Comparison of ENCODE assay signal across 7 mouse cellular contexts in genomic region chr6:34331804-34332203, GRCm38 (mm10). TPM values are rescaled to one million over a fixed set of nuclear protein-coding genes. Genes with fewer than 3 reads are reported as not detected.
DNase-seq lines count a peak whose midpoint lies in the region; TF ChIP-seq lines count a peak whose summit lies in the region.
"Not testable (repeated sequence)": the region's sequence is repeated elsewhere in the genome, so short reads cannot be mapped to it uniquely, and the experiment has no call there.
"Had no signal": no experiment of that assay in that cellular context is flagged by ENCODE, and none has a peak within 500 bp of the region (broad histone marks: within the 10 kb centered on the region; RNA-seq: fewer than 3 reads in every experiment).

No protein-coding gene starts in this region.

- H3K36me3 ChIP-seq in ES-Bruce4 (ENCODE audit: control insufficient read depth, insufficient read depth, low read length, poor library complexity, severe bottlenecking); MEL (ENCODE audit: control insufficient read depth in 1 of 2, insufficient read depth in 2 of 2, low read length in 2 of 2); testis, adult 2 months (ENCODE audit: control insufficient read depth, insufficient read depth, low read length): not testable (repeated sequence)

- TF ChIP-seq CTCF in ES-Bruce4 (IDR thresholded peaks at IDR 0.05; ENCODE audit: low read depth, low read length); MEL (IDR thresholded peaks at IDR 0.05 in 2 of 3, conservative IDR thresholded peaks at IDR 0.05 in 1 of 3; ENCODE audit: control insufficient read depth in 1 of 3, insufficient read depth in 1 of 3, low read depth in 2 of 3, low read length in 3 of 3, poor library complexity in 1 of 3, severe bottlenecking in 1 of 3); testis, adult 2 months (IDR thresholded peaks at IDR 0.05; ENCODE audit: control insufficient read depth, insufficient read depth, insufficient replicate concordance, low read depth, low read length): not testable (repeated sequence)

- not testable (repeated sequence) for H3K79me2 ChIP-seq in MEL (ENCODE audit: control insufficient read depth, insufficient read depth, low read length, poor library complexity)

- H3K4me1 ChIP-seq in ES-Bruce4 (ENCODE audit: control insufficient read depth, insufficient read depth, low read length); MEL (ENCODE audit: control insufficient read depth in 1 of 2, insufficient read depth in 2 of 2, low read length in 2 of 2); testis, adult 2 months (ENCODE audit: control insufficient read depth, insufficient read depth, low read length): not testable (repeated sequence)

- H3K27ac ChIP-seq in ES-Bruce4 (ENCODE audit: insufficient read depth, low read length): peak overlapping the region; percentile 51; the same call in 1 of the 2 replicates
- not testable (repeated sequence) for H3K27ac ChIP-seq in MEL (ENCODE audit: control insufficient read depth, low read depth, low read length)
- H3K27ac ChIP-seq in testis, adult 2 months (ENCODE audit: control insufficient read depth, insufficient read depth, low read depth, low read length): peak overlapping the region; percentile 87

- not testable (repeated sequence) for DNase-seq in MEL (ENCODE audit: low read depth, low spot score)
- DNase-seq in ZHBTc4 (ENCODE audit: low read depth, low spot score): peak; percentile 84
- DNase-seq in heart, adult 11 months: peak; percentile 49

- not testable (repeated sequence) for H3K9ac ChIP-seq in ES-Bruce4 (ENCODE audit: low read depth, poor library complexity, severe bottlenecking); MEL (ENCODE audit: control insufficient read depth, low read depth, low read length, poor library complexity, severe bottlenecking)

- TF ChIP-seq POLR2A in ES-Bruce4 (IDR thresholded peaks at IDR 0.05; ENCODE audit: insufficient read depth, low read length); MEL (IDR thresholded peaks at IDR 0.05; ENCODE audit: control insufficient read depth in 1 of 2, insufficient read depth in 1 of 2, low read depth in 1 of 2, low read length in 2 of 2, poor library complexity in 1 of 2); testis, adult 2 months (IDR thresholded peaks at IDR 0.05; ENCODE audit: control insufficient read depth, low read depth, low read length): not testable (repeated sequence)

- not testable (repeated sequence) for H3K9me3 ChIP-seq in ES-Bruce4 (replicated peaks; ENCODE audit: control insufficient read depth, insufficient read depth, low read length, poor library complexity, severe bottlenecking); MEL (replicated peaks; ENCODE audit: insufficient read depth, low read length)

- H3K4me3 ChIP-seq in ES-Bruce4 (ENCODE audit: low read depth, low read length); MEL (ENCODE audit: control insufficient read depth in 1 of 2, insufficient read depth in 1 of 2, low read depth in 2 of 2, low read length in 2 of 2): not testable (repeated sequence)
- H3K4me3 ChIP-seq in testis, adult 2 months (ENCODE audit: control insufficient read depth, low read depth, low read length): peak overlapping the region; percentile 38

- H3K27me3 ChIP-seq in ES-Bruce4 (ENCODE audit: control insufficient read depth, insufficient read depth, low read length, poor library complexity, severe bottlenecking); testis, adult 2 months (ENCODE audit: control insufficient read depth, insufficient read depth, low read length): not testable (repeated sequence)
- peaks cover 0 to 10% of the 10 kb centered on the region in 2 experiments; a peak in 2 of 4 replicates for H3K27me3 ChIP-seq in MEL (ENCODE audit: control insufficient read depth in 1 of 2, insufficient read depth in 2 of 2, low read length in 2 of 2)

- TF ChIP-seq EP300 in ES-Bruce4 (IDR thresholded peaks at IDR 0.05; ENCODE audit: insufficient read depth, low read depth, low read length); MEL (IDR thresholded peaks at IDR 0.05; ENCODE audit: low read depth in 1 of 2, low read length in 2 of 2): not testable (repeated sequence)

- not testable (repeated sequence) for TF ChIP-seq RAD21 in MEL (IDR thresholded peaks at IDR 0.05; ENCODE audit: low read depth, low read length)

TF ChIP-seq in MEL, 35 proteins besides CTCF, POLR2A, EP300 and RAD21:
- 0 out of 2 replicates have a peak, but pooled peaks have one; percentile 12 for TF ChIP-seq NRF1 (IDR thresholded peaks at IDR 0.05; ENCODE audit: insufficient read depth, low read depth, low read length, poor library complexity, severe bottlenecking)

RNA-seq across cellular contexts. Expression of gene Akr1b3, which starts 14.5 kb away (rescaled TPM):
- 143 and 148 TPM in 2 replicates for polyA plus RNA-seq in ES-Bruce4 (2011; ENCODE audit: insufficient read depth, insufficient read length, low read depth, missing spikeins)
- 110 and 122 TPM in 2 replicates for total RNA-seq in MEL (2012; rRNA removed)
- polyA plus RNA-seq in MEL (2012; ENCODE audit: insufficient read depth in 1 of 2, insufficient read length in 2 of 2, low read depth in 1 of 2, low replicate concordance in 2 of 2, missing spikeins in 1 of 2): 100 to 1,000 TPM; 151 to 532 TPM
- 233 and 258 TPM in 2 replicates for polyA plus RNA-seq in testis, adult 2 months (2012; rRNA removed)

RNA-seq across cellular contexts. Expression of gene Akr1b8, which starts 22.1 kb away (rescaled TPM):
- polyA plus RNA-seq in ES-Bruce4 (2011; ENCODE audit: insufficient read depth, insufficient read length, low read depth, missing spikeins): 4.0 and 4.8 TPM in 2 replicates
- not detected in 2 replicates for total RNA-seq in MEL (2012; rRNA removed)
- polyA plus RNA-seq in MEL (2012; ENCODE audit: insufficient read depth in 1 of 2, insufficient read length in 2 of 2, low read depth in 1 of 2, low replicate concordance in 2 of 2, missing spikeins in 1 of 2): not detected
- polyA plus RNA-seq in testis, adult 2 months (2012; rRNA removed): 26.1 and 29.6 TPM in 2 replicates
- total RNA-seq: common myeloid progenitor, adult 5-6 weeks had no signal
- polyA plus RNA-seq: erythroblast, embryonic 14.5 days had no signal

RNA-seq across cellular contexts. Expression of gene Akr1b10, which starts 52.2 kb away (rescaled TPM):
- polyA plus RNA-seq in ES-Bruce4 (2011; ENCODE audit: insufficient read depth, insufficient read length, low read depth, missing spikeins): 16.5 and 16.9 TPM in 2 replicates
- 7.5 and 8.7 TPM in 2 replicates for total RNA-seq in MEL (2012; rRNA removed)
- polyA plus RNA-seq in MEL (2012; ENCODE audit: insufficient read depth in 1 of 2, insufficient read length in 2 of 2, low read depth in 1 of 2, low replicate concordance in 2 of 2, missing spikeins in 1 of 2): 10 to 100 TPM in 1 of 2 experiments, not detected in 1; 17.4 TPM
- polyA plus RNA-seq in testis, adult 2 months (2012; rRNA removed): 4.5 and 4.8 TPM in 2 replicates
- polyA plus RNA-seq: erythroblast, embryonic 14.5 days had no signal
